Mouse (Mus musculus): Measurements from ENCODE around the gene Hsd17b12.

Hsd17b12 gene

GRCm38 (mm10) chr2:94157592-94158519, at the start of gene Hsd17b12:
Gene Hsd17b12, minus strand, starts transcription at chr2:94157964.
- DNase-seq (ENCODE audit: low spot score in 2 of 2): peak; percentile 99 to 100

DNA sequence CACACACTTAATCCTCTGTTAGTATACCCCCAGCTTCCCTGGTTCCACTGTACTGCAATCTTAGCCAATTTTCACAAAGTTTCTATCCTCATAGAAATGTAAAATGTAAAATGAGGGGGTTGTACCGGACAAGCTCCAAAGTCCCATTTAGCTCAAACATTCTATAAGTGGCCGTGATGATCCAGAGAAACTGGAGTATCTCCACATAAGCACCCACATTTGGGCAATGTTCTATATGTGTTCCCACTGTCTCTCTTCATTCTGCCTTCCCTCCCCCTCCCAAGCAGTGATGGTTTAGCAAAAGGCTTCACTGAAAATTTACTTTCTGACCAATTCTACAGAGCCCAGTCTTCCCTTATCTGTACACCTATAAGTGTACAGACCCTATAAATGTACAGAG, 27.1 kb upstream of the Hsd17b12 start:
- DNase-seq (ENCODE audit: low spot score in 2 of 2): no peak

- no peak for DNase-seq (ENCODE audit: low spot score in 2 of 2)
Observed at GRCm38 (mm10) chr2:94184142-94184541, 26.4 kb upstream of the Hsd17b12 start.

DNA sequence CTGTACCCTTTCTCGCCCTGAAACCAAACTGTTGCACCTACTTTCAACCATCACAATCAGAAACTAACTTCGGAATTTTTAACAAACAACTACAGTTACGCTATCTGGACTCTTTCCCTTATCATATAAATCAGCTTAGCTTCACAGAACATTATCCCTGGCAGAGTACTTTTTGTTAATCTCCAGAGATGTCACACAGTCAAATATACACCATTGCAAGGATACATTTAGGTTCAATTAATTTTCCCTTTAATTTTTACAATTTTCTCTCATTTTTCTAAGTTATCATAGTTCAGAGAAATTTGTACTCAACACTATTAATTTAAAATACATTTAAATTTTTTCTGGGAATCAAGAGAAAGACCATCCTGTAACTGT, 21.3 kb upstream of the Hsd17b12 start:
- DNase-seq (ENCODE audit: low spot score in 2 of 2): no peak

GRCm38 (mm10) chr2:94178321-94179029, 20.7 kb upstream of the Hsd17b12 start:
- DNase-seq (ENCODE audit: low spot score in 2 of 2): peak; percentile 73 to 81

GRCm38 (mm10) chr2:94177294-94177693, 19.5 kb upstream of the Hsd17b12 start:
- no peak for DNase-seq (ENCODE audit: low spot score in 2 of 2)

- no peak for DNase-seq (ENCODE audit: low spot score in 2 of 2)
Observed at GRCm38 (mm10) chr2:94176381-94176780, 18.6 kb upstream of the Hsd17b12 start.

DNA sequence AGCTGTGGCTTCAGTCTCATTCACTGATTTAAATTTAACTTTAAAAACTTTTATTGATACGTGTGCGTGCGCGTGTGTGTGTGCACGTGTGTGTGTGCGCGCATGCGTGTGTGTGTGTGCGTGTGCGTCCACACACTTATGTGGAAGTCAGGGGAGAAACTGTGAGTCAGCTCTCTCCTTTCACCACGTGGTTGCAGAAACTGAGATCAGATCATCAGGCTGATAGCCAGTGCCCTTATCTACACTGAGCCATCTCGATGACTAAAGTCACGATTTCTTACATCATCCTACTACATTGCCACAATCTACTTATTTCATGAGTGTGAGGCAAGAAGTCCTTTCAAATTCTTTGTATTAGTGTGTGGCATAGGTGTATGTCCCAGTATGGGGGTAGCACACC, 15.8 kb upstream of the Hsd17b12 start:
- DNase-seq (ENCODE audit: low spot score in 2 of 2): no peak

DNA sequence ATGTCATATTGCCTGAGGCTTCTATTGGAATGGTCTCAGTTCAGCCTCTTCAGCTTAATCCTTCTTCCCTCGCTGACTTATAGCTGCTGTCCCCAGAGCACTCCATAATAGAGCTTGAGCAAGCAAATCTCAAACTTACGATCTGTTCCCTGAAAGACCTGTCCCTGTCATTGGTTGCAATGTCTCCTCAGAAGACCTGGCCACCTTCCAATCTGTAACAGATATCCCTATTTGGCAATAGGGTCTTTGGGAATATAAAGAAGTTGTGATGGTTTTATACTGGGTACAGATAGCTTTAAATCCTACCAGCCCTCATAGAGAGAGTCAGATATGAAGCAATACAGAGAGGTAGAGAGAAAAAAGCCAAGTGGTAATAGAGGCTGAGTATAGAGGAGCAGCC, 5.4 kb upstream of the Hsd17b12 start:
- no peak for DNase-seq (ENCODE audit: low spot score in 2 of 2)

- DNase-seq (ENCODE audit: low spot score in 2 of 2): no peak
Observed at GRCm38 (mm10) chr2:94162141-94162540, 4.4 kb upstream of the Hsd17b12 start.

DNA sequence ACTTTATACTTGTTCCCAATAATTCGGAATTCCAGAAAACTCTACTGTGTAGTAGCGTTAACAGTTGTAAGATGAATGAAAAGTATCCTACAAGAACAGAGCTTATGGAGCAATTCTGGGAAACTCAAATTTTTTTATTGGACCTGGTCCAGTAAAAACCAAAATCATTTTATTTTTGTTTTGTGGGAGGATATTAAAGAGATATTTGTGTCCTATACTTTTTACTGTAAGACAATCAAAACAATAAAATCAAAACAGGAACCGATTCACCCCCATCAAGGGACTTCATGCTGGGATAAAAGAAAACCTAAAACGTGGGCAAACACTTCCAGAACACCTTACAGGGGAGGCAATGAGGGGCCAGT, 738 bp upstream of the Hsd17b12 start:
- DNase-seq (ENCODE audit: low spot score in 2 of 2): no peak

GRCm38 (mm10) chr2:94157051-94157450, 713 bp downstream of the Hsd17b12 start:
- DNase-seq (ENCODE audit: low spot score in 2 of 2): no peak

DNA sequence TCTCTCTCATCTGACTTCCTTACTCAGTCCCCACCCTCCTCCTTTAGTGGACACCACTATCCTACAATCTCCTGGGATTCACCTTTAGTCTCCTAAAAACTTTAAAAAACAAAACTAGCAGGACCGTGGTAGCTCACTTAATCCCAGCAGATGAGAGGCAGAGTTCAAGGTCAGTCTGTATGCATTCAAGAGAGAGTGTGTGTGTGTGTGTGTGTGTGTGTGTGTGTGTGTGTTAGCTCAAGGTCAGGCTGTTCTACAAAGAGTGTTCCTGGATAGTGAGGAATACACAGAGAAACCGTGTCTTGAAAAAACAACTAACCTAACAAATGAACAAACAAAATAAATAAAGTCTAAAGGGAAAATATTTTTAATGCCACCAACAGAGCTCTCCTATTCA, 12.6 kb downstream of the Hsd17b12 start:
- DNase-seq (ENCODE audit: low spot score in 2 of 2): no peak

DNA sequence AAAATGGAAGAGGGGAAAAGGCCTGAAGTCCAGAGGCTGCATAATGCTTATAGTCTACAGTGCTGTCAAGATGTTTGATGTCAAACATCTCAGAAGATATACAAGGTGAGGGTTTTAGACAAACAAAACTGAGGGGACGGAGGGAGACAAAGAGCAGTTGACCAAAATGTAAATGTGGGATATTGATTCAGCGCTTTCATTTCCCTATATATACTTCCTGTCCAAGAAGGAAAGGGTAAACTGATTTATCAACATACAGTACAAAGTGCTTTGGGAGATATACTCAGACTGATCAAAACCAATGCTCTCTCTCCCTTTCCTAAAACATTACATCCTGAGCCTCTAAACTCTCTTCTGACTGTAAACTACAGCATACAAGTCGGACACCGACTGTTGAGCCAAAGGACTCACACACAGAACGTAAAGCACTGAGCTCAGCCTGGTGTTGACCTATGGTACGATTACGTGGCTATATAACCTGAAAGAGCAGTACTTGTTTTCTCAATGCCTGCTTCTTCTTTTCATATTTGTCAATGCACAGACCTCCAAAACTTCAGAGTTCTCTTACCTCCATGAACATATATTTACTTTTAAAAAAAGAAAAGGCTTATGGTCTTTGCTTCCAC, 13.1 kb downstream of the Hsd17b12 start:
- DNase-seq (ENCODE audit: low spot score in 2 of 2): no peak

DNA sequence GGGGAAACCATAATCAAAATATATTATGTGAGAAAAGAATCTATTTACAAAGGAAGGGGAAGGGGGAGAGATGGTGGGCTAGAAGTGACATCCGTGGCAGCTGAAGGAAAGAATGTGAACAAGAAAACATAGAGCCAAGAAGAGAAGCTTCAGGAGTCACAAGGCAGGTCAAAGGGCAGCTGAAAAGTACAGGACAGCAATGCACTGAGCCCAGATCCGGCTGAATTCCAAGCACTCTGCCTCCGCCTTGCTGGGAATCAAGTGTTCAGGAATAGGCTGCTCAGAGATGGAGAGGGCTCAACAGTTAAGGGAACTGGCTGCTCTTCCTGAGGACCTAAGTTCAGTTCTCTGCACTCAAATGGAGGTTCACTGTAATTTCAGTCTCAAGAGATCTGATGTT, 16.5 kb downstream of the Hsd17b12 start:
- no peak for DNase-seq (ENCODE audit: low spot score in 2 of 2)

- DNase-seq (ENCODE audit: low spot score in 2 of 2): no peak
Observed at GRCm38 (mm10) chr2:94138469-94139390, 19.0 kb downstream of the Hsd17b12 start.

GRCm38 (mm10) chr2:94136837-94137236, 20.9 kb downstream of the Hsd17b12 start:
- no peak for DNase-seq (ENCODE audit: low spot score in 2 of 2)

- DNase-seq (ENCODE audit: low spot score in 2 of 2): no peak
Observed at GRCm38 (mm10) chr2:94128496-94128895, 29.3 kb downstream of the Hsd17b12 start.

GRCm38 (mm10) chr2:94122182-94123041, 35.4 kb downstream of the Hsd17b12 start:
- peak; percentile 7 to 17 for DNase-seq (ENCODE audit: low spot score in 2 of 2)

- DNase-seq (ENCODE audit: low spot score in 2 of 2): no peak
Observed at GRCm38 (mm10) chr2:94103758-94104157, 54.0 kb downstream of the Hsd17b12 start.

DNA sequence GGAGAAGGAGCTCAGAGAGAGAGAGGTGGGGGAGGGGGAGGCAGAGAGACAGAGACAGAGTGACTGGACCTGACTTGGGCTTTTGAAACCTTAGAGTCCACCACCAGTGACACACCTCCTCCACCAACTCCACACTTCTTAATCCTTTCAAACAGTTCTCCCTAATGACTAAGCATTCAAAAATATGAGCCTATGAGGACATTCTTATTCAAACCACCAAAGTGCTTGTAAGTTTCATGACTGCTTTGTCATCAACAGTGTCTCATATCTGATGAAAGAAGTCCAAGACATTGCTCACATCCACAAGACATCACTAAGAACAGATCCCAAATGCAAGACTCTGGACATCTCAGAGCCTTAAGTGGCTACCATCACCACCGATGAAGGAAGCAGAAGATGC, 67.9 kb downstream of the Hsd17b12 start:
- no peak for DNase-seq (ENCODE audit: low spot score in 2 of 2)
